In the genomic region with DNA sequence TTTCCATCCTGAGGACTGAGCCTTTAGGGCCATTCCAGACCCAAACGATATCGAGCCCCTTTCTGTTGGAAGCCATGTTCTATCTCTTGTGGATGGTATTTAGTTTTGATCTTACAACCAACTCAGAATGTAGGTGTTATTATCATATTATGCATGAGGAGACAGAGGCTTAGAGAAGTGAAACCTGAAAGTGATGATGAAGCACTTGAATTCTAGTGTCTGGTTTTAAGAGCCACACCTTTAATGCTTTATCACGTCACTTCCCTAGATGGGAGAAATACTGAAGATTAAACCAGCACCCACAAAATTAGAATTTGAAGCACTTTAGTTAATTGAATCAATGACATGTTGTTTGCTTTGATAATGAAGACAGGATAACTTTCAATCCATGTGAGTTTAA, we compare ENCODE assay signal across 13 mouse cellular contexts.
"Had no signal": no experiment of that assay in that cellular context is flagged by ENCODE, and none has a peak within 500 bp of the region (broad histone marks: within the 10 kb centered on the region; RNA-seq: fewer than 3 reads in every experiment).

No protein-coding gene starts in this region.

- ATAC-seq: liver, embryonic 12.5 days; midbrain, embryonic 16.5 days had no signal

- DNase-seq: lung, adult 18-20 months; lung, embryonic 14.5 days; lung, postnatal 10 days; midbrain, embryonic 14.5 days; retina, postnatal 1 day; right cerebral cortex, adult 18-20 months; right cerebral cortex, postnatal 25 days; right cerebral cortex, postnatal 4 days; thymus, adult 18-20 months; thymus, postnatal 14 days; thymus, postnatal 36 days had no signal
